Mouse (Mus musculus) forebrain, postnatal 0 days (tissue): ENCODE data around the gene Grip2. TPM values are rescaled to one million over a fixed set of nuclear protein-coding genes. Genes with fewer than 3 reads are reported as not detected.

Source experiments
- ATAC-seq: fragments of 200-750 bp; cut with Nextera tagmentation; 2 replicates; pipeline ENCODE4 v1.8.0; 2017; ENCODE audit warnings: mild to moderate bottlenecking, moderate library complexity
- DNase-seq: peaks from one replicate; pipeline ENCODE4 v3.0.0-alpha.2; 2015
- H3K27ac ChIP-seq: fragments of 300-500 bp; sonication (generic); 2 replicates; pipeline ENCODE4 v1.5.1; 2014; ENCODE audit warnings: low read depth, mild to moderate bottlenecking, antibody characterized with exemption, low read length, moderate library complexity, mixed read lengths
- H3K27me3 ChIP-seq: fragments of 300-500 bp; sonication (generic); 2 replicates; pipeline ENCODE4 v1.6.1; 2014; ENCODE audit warnings: mild to moderate bottlenecking, low read length, mixed read lengths; ENCODE audit not compliant: insufficient read depth
- H3K36me3 ChIP-seq: fragments of 300-500 bp; sonication (generic); 2 replicates; pipeline ENCODE4 v1.6.1; 2014; ENCODE audit warnings: mild to moderate bottlenecking, moderate library complexity; ENCODE audit not compliant: insufficient read depth
- H3K4me1 ChIP-seq: fragments of 300-500 bp; sonication (generic); 2 replicates; pipeline ENCODE4 v1.6.1; 2014; ENCODE audit warnings: antibody characterized with exemption; ENCODE audit not compliant: insufficient read depth
- H3K4me2 ChIP-seq: fragments of 300-500 bp; sonication (generic); 2 replicates; pipeline ENCODE4 v1.6.1; 2014; ENCODE audit warnings: low read depth, mild to moderate bottlenecking, moderate library complexity
- H3K4me3 ChIP-seq: fragments of 300-500 bp; sonication (generic); 2 replicates; pipeline ENCODE4 v1.5.1; 2014; ENCODE audit warnings: low read depth, low read length, mixed read lengths
- H3K9ac ChIP-seq: fragments of 300-500 bp; sonication (generic); 2 replicates; pipeline ENCODE4 v1.6.1; 2014; ENCODE audit warnings: mild to moderate bottlenecking
- H3K9me3 ChIP-seq: fragments of 300-500 bp; sonication (generic); 2 replicates; pipeline ENCODE4 v1.6.1; 2016; ENCODE audit warnings: low read length
- CTCF ChIP-seq: sonication (generic); IDR thresholded peaks from 2 replicates; pipeline ENCODE4 v1.5.1; 2016; ENCODE audit warnings: antibody characterized with exemption, control low read depth, low read depth
- WGBS: fragments of 180-500 bp; shearing (Covaris S2); extraction: QIAGEN DNeasy Blood & Tissue Kit; methylation state at CpG from one replicate; pipeline ENCODE4 v1.1.7; 2014; 5-methylcytosine and 5-hydroxymethylcytosine counted together
- polyA plus RNA-seq: library from polyadenylated mRNA; unstranded; fragments of >200 nt; fragmentation: Nextera tagmentation; extraction: Ambion mirVana; gene quantifications from 2 replicates; pipeline ENCODE4 v1.2.1, GENCODE M21; 2015
- total RNA-seq: library from RNA; depleted of rRNA; stranded (reverse); fragments of >200 nt; gene quantifications from 2 replicates; pipeline ENCODE4 v1.2.3, GENCODE M21; 2014

The Grip2 gene
- total and polyA plus RNA-seq, 2 experiments from 2014 or later: 7.8 to 19.9 TPM

DNA sequence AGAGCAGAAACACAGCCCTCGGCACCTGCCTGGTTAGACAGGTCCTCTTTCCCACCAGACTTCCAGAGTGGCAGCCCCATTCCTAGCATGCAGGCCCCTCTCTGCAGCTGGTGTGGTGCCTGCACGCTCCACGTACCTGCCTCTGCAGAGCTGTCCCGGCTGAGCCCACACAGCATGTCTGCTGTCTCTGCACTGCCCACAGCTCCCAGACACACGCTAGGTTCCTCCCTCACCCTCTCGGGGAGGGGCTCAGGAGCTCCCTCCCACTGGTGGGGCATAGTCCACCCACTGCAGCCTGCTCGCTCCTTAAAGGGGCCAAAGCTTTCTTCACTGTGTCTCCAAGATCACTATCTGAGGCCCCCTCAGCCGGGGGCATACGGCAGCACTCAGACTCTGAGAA is 31.0 kb downstream of the Grip2 start:
- 69% methylated on average over 9 of the region's 9 CpGs for WGBS
- Histone ChIP-seq H3K9ac (no peak overlapping the region), H3K4me2 (no peak overlapping the region), H3K9me3 (no peaks in the 10 kb centered on the region), H3K36me3 (no peaks in the 10 kb centered on the region), H3K4me3 (no peak overlapping the region), H3K27ac (no peak overlapping the region), H3K4me1 (no peaks in the 10 kb centered on the region), H3K27me3 (no peaks in the 10 kb centered on the region)
- ATAC-seq (no peak), DNase-seq (no peak)
- no peak for TF ChIP-seq CTCF

DNA sequence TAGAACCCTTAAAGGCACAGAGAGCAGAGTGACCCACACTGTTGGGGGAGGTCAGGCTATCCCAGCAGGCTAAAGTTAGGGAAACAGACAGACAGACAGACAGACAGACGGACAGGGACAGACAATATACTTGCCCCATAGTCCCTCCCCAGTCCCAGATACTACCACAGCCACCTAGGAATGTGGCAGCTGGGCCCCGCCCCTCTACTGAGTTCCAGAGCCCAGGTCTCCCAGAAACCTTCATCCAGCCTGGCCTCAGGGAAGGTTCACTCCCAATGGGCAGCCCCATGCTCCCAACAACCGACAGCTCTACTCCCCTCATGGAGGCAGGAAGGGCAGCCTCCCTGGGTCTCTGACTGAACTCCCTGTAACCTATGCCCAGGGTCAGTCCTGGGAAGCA is 31.4 kb downstream of the Grip2 start:
- H3K4me2 ChIP-seq: no peak overlapping the region
- H3K4me3 ChIP-seq: no peak overlapping the region
- H3K9ac ChIP-seq: no peak overlapping the region
- no peak for ATAC-seq
- H3K27ac ChIP-seq: no peak overlapping the region
- 69% methylated on average over 3 of the region's 3 CpGs for WGBS
- H3K27me3 ChIP-seq: no peaks in the 10 kb centered on the region
- no peaks in the 10 kb centered on the region for H3K9me3 ChIP-seq
- TF ChIP-seq CTCF: no peak
- H3K4me1 ChIP-seq: no peaks in the 10 kb centered on the region
- H3K36me3 ChIP-seq: no peaks in the 10 kb centered on the region
- DNase-seq: no peak

DNA sequence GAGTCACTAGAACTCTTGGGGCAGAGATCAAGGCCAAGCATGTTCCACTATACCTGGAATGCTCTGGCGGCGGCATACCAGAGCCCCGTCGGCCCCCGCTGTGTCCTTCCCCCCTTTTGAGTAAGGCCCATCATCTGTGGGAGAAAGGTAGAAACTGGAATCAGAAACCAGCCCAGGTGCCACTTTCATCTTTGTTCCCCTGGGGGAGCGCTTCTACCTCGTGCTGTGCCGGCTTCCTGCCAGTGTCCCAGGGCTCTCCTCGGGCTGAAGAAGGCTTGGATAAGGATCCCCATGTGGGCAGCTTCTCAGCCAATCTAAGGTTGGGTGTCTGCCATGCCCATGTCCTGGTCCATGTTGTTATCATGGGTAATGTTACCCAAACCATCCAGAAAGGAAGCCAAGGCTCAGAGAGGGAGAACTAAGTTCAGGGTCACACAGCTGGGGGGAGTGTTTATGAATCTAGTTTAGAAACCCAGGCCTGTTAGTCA is 38.7 kb downstream of the Grip2 start:
- Histone ChIP-seq H3K4me3 (no peak overlapping the region), H3K4me2 (no peak overlapping the region), H3K9me3 (no peaks in the 10 kb centered on the region), H3K4me1 (no peaks in the 10 kb centered on the region), H3K9ac (no peak overlapping the region), H3K27ac (no peak overlapping the region), H3K36me3 (peaks cover 34% of the 10 kb centered on the region; the same call in 1 of the 2 replicates), H3K27me3 (no peaks in the 10 kb centered on the region)
- ATAC-seq: no peak
- no peak for TF ChIP-seq CTCF
- DNase-seq: no peak
- WGBS: 87% methylated on average over 9 of the region's 9 CpGs

DNA sequence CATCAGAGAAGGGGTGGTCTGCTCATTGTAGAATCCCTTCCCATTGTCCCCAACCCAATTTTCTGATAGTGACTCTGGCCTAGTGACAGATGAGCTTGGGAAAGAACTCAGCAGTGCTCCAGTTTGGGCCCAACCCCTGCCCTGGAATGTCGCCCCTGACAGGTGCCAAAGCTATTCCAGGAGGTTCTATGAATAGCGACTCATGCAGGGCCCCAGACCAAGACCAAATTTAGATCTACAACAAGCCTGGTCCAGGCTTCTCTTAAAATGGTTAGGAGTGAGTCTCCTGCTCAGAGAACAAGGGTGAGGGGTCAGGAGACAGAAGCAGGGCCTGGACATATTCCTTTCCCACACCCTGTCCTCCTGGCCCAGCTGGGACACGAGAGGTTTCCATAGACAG is 42.0 kb downstream of the Grip2 start:
- Histone ChIP-seq H3K4me3 (no peak overlapping the region), H3K4me2 (no peak overlapping the region), H3K4me1 (no peaks in the 10 kb centered on the region), H3K27ac (no peak overlapping the region), H3K27me3 (no peaks in the 10 kb centered on the region), H3K36me3 (peaks cover 39% of the 10 kb centered on the region; the same call in 1 of the 2 replicates), H3K9ac (no peak overlapping the region), H3K9me3 (no peaks in the 10 kb centered on the region)
- 77% methylated on average over 3 of the region's 3 CpGs for WGBS
- ATAC-seq (no peak), DNase-seq (no peak)
- no peak for TF ChIP-seq CTCF

DNA sequence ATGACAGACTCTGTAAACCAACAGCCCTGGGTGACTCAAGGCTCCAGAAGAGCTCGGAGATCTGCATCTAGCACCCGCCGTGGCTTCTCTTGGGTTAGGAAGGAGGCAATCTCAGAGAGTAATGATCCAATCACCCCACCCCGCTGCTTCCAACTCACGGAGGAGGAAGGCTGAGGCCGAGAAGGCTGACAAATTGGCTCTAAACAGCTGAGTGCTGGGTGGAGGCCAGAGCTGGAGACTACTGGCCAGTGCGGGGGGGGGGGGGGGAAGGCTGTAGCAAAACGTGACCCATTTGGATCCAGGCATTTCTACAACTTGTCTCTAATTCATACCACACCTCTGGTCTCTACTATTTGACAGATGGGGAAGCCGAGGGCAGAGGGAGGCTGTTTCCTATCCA is 47.8 kb downstream of the Grip2 start:
- H3K9me3 ChIP-seq: no peaks in the 10 kb centered on the region
- TF ChIP-seq CTCF: no peak
- H3K4me1 ChIP-seq: no peaks in the 10 kb centered on the region
- no peak overlapping the region for H3K9ac ChIP-seq
- no peak overlapping the region for H3K27ac ChIP-seq
- DNase-seq (no peak), ATAC-seq (no peak)
- no peak overlapping the region for H3K4me2 ChIP-seq
- peaks cover 42% of the 10 kb centered on the region for H3K36me3 ChIP-seq
- no peak overlapping the region for H3K4me3 ChIP-seq
- no peaks in the 10 kb centered on the region for H3K27me3 ChIP-seq
- WGBS: 65% methylated on average over 8 of the region's 9 CpGs

DNA sequence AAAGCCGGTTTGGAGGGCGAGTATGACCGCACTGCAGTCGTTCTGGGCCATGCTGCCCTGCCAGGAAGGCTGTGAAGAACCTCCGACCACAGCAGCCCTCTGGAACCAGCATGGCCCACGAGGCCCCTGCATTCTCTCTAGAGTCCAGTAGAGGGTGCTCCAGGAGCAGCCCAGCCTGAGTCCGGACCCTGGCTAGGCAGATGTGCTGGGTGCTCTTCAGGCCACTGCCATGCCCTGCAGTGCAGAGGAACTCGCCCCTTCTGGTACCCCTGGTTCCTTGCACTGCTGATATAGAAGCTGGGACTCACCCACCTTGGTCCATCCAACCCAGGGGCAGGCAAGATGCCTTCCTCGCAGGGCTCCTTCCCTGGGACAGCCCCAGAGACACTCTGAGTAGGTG is 50.5 kb downstream of the Grip2 start:
- Histone ChIP-seq H3K4me3 (no peak overlapping the region), H3K9ac (no peak overlapping the region), H3K4me1 (no peaks in the 10 kb centered on the region), H3K4me2 (no peak overlapping the region), H3K36me3 (peaks cover 51% of the 10 kb centered on the region), H3K27ac (no peak overlapping the region), H3K9me3 (no peaks in the 10 kb centered on the region), H3K27me3 (no peaks in the 10 kb centered on the region)
- peak; percentile 92 for TF ChIP-seq CTCF
- ATAC-seq (peak; percentile 87), DNase-seq (peak; percentile 78)
- WGBS: 16% methylated on average over 9 of the region's 9 CpGs

DNA sequence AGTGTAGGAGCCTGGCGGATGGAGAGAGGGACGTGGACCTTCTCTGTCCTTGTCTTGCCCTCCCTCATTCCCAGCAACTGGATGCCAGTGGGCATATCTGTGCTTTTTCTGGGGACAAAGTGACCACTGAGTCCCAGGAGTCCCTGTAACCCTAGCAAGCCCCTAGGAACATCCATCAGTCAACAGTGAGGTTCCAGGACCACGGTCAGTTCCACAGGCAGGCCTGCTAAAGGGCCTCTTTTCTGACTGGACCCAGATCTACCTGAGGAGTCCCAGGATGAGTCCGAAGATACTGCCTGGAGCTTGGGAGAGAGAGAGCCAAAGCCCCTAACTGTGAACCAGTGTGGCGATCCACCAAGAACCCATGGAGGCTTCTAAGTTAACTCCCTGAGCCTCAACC is 53.1 kb downstream of the Grip2 start:
- DNase-seq: no peak
- ATAC-seq: no peak
- Histone ChIP-seq H3K9me3 (0 out of 2 replicates have a peak, but pooled peaks cover 3% of the 10 kb centered on the region), H3K4me1 (no peaks in the 10 kb centered on the region), H3K27me3 (no peaks in the 10 kb centered on the region), H3K4me2 (no peak overlapping the region), H3K9ac (no peak overlapping the region), H3K4me3 (no peak overlapping the region), H3K27ac (no peak overlapping the region), H3K36me3 (peaks cover 49% of the 10 kb centered on the region)
- WGBS: 79% methylated on average over 5 of the region's 5 CpGs
- TF ChIP-seq CTCF: no peak
